ENCODE assay signal across 12 mouse cellular contexts in the genomic region with DNA sequence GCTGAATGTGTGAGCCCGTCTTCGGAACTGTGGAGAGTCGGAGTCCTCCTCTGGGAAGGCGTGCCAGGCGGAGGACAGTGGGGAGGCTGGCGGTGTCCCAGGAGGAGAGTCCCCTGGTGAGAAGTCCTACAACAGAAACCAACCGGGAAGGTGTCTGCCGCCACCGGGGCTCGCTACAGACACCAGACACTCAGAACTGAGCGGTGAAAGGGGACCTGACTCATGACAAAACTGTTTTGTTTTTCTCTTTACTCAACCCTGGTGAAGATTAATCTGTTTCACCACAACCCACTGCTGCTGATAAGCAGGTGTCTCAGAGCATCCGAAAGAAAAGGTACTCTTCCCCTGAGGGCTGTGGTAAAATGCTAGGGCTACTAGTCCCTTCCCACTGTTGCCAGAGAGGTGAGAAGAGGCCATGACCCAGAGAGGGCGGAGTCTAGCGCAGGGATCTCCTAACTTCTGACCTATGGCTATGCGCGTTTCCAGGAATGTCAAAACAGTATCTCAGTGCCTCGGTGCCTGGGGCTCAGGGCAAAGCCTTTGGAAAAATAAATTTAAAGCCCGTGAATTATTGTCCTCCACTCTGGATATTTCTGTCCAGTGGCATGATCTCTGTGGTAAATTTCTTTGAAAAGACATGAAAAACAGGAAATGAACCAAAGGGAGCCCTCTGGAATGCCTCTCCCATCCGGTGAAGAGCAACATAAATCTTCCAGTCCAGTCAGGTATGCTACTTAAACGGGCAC.
A peak's percentile ranks its signal among the peaks of the same experiment; 100 is the strongest.
DNase-seq lines count a peak whose midpoint lies in the region; ATAC-seq and TF ChIP-seq lines count a peak whose summit lies in the region.
"Had no signal": no experiment of that assay in that cellular context is flagged by ENCODE, and none has a peak within 500 bp of the region (broad histone marks: within the 10 kb centered on the region; RNA-seq: fewer than 3 reads in every experiment).

No protein-coding gene starts in this region.

- H3K36me3 ChIP-seq in spleen, adult 2 months (ENCODE audit: control insufficient read depth, insufficient read depth, low read length): no peaks in the 10 kb centered on the region
- H3K36me3 ChIP-seq in liver, embryonic 12.5 days: no peaks in the 10 kb centered on the region
- no peaks in the 10 kb centered on the region for H3K36me3 ChIP-seq in lung, postnatal 0 days (ENCODE audit: insufficient read depth, low read length)
- H3K36me3 ChIP-seq: G1E; hindbrain, embryonic 13.5 days; midbrain, embryonic 10.5 days had no signal

- no peak for TF ChIP-seq POLR2A in spleen, adult 2 months (IDR thresholded peaks at IDR 0.05; ENCODE audit: low read depth, low read length)

- no peak overlapping the region; the same call in 1 of the 2 replicates for H3K4me2 ChIP-seq in liver, embryonic 12.5 days
- no peak overlapping the region for H3K4me2 ChIP-seq in lung, postnatal 0 days (replicated peaks; ENCODE audit: low read depth, low read length)
- H3K4me2 ChIP-seq: hindbrain, embryonic 13.5 days had no signal

- peak overlapping the region; percentile 56 for H3K27ac ChIP-seq in spleen, adult 2 months (ENCODE audit: insufficient read depth, low read length)
- H3K27ac ChIP-seq in liver, embryonic 12.5 days: 0 out of 2 replicates have a peak overlapping the region, but pooled peaks have one; percentile 14
- H3K27ac ChIP-seq in lung, postnatal 0 days (ENCODE audit: low read length): no peak overlapping the region
- H3K27ac ChIP-seq: hindbrain, embryonic 13.5 days; midbrain, embryonic 10.5 days had no signal

- no peak overlapping the region for H3K9ac ChIP-seq in liver, embryonic 12.5 days
- H3K9ac ChIP-seq in lung, postnatal 0 days (replicated peaks; ENCODE audit: low read depth): no peak overlapping the region
- H3K9ac ChIP-seq: hindbrain, embryonic 13.5 days had no signal

- H3K4me3 ChIP-seq in spleen, adult 2 months (ENCODE audit: extremely low read depth, insufficient read depth, insufficient read length): peak overlapping the region; percentile 33; the same call in 1 of the 2 replicates
- H3K4me3 ChIP-seq in liver, embryonic 12.5 days: no peak overlapping the region
- H3K4me3 ChIP-seq in lung, postnatal 0 days (ENCODE audit: low read depth, low read length): no peak overlapping the region
- H3K4me3 ChIP-seq: hindbrain, embryonic 13.5 days; midbrain, embryonic 10.5 days had no signal

- DNase-seq in spleen, adult 2 months (ENCODE audit: low read depth in 1 of 2, low spot score in 2 of 2): no peak
- no peak for DNase-seq in spleen, postnatal 14 days (ENCODE audit: low spot score in 2 of 2)
- peak; percentile 35 for DNase-seq in forelimb bud, embryonic 11.5 days (ENCODE audit: low read depth, low spot score)
- DNase-seq in frontal cortex, postnatal 36 days (ENCODE audit: low spot score in 2 of 2): no peak
- no peak for DNase-seq in cerebellum, adult 9-10 months
- DNase-seq in heart, postnatal 10 days: no peak
- DNase-seq in lung, postnatal 0 days (ENCODE audit: low spot score): no peak
- DNase-seq: right cerebral cortex, postnatal 25 days had no signal

- H3K9me3 ChIP-seq in liver, embryonic 12.5 days (replicated peaks): no peaks in the 10 kb centered on the region
- H3K9me3 ChIP-seq in lung, postnatal 0 days (ENCODE audit: low read length): no peaks in the 10 kb centered on the region
- H3K9me3 ChIP-seq: hindbrain, embryonic 13.5 days; midbrain, embryonic 10.5 days had no signal

- WGBS in spleen, adult 2 months: 67% methylated on average over 20 of the region's 20 CpGs
- 44% methylated on average over 20 of the region's 20 CpGs for WGBS in liver, embryonic 12.5 days (ENCODE audit: insufficient replicate concordance)
- WGBS in lung, postnatal 0 days: 60% methylated on average over 20 of the region's 20 CpGs

- no peak for TF ChIP-seq CTCF in spleen, adult 2 months (IDR thresholded peaks at IDR 0.05; ENCODE audit: extremely low read depth, insufficient read depth, insufficient read length, insufficient replicate concordance)
- no peak for TF ChIP-seq CTCF in lung, postnatal 0 days (IDR thresholded peaks at IDR 0.05)

- intact Hi-C loops in heart, postnatal 10 days (cut with DNase I): no loop called here

- H3K4me1 ChIP-seq in spleen, adult 2 months (ENCODE audit: control insufficient read depth, insufficient read depth, insufficient read length): peaks cover 6% of the 10 kb centered on the region; the same call in 1 of the 2 replicates
- peaks cover 12% of the 10 kb centered on the region for H3K4me1 ChIP-seq in liver, embryonic 12.5 days
- H3K4me1 ChIP-seq in lung, postnatal 0 days (ENCODE audit: insufficient read depth, low read depth, low read length): no peaks in the 10 kb centered on the region
- H3K4me1 ChIP-seq: hindbrain, embryonic 13.5 days; midbrain, embryonic 10.5 days had no signal

- peak; percentile 49; the same call in 1 of the 2 replicates for ATAC-seq in liver, embryonic 12.5 days
- ATAC-seq in lung, postnatal 0 days: no peak

- TF ChIP-seq EP300 in lung, postnatal 0 days (IDR thresholded peaks at IDR 0.05): no peak

- H3K27me3 ChIP-seq in spleen, adult 2 months (ENCODE audit: control insufficient read depth, insufficient read depth, low read length): no peaks in the 10 kb centered on the region
- no peaks in the 10 kb centered on the region for H3K27me3 ChIP-seq in liver, embryonic 12.5 days (replicated peaks)
- H3K27me3 ChIP-seq in lung, postnatal 0 days (replicated peaks; ENCODE audit: insufficient read depth, low read length): no peaks in the 10 kb centered on the region
- H3K27me3 ChIP-seq: hindbrain, embryonic 13.5 days had no signal
